Mouse (Mus musculus) lung, adult 2 months (tissue): ENCODE results near the gene Fgfr3.

Experiments used
- CTCF ChIP-seq: fragments of 200-500 bp; IDR thresholded peaks from 2 replicates; pipeline ENCODE4 v1.5.1; 2011; ENCODE audit warnings: mild to moderate bottlenecking, low read length, control low read depth; ENCODE audit not compliant: insufficient read depth
- POLR2A ChIP-seq: fragments of 200-500 bp; IDR thresholded peaks from 2 replicates; pipeline ENCODE4 v1.6.1; 2011; ENCODE audit warnings: low read depth, mild to moderate bottlenecking, control low read depth, low read length, borderline replicate concordance; ENCODE audit errors: extremely low read depth

GRCm38 (mm10) chr5:33706350-33706629 is 15.2 kb upstream of the Fgfr3 start:
- TF ChIP-seq CTCF, result no peak
- no peak for TF ChIP-seq POLR2A
